Mouse (Mus musculus): ENCODE results near the gene Fam124b.

Gene Fam124b

GRCm38 (mm10) chr1:80218268-80218667, at the start of gene Fam124b:
Fam124b (minus strand) TSS chr1:80218473.
- DNase-seq (ENCODE audit: low read depth), result peak; percentile 20

- no peak for DNase-seq (ENCODE audit: low read depth)
Observed at GRCm38 (mm10) chr1:80260443-80260842, 42.2 kb upstream of the Fam124b start.

DNA sequence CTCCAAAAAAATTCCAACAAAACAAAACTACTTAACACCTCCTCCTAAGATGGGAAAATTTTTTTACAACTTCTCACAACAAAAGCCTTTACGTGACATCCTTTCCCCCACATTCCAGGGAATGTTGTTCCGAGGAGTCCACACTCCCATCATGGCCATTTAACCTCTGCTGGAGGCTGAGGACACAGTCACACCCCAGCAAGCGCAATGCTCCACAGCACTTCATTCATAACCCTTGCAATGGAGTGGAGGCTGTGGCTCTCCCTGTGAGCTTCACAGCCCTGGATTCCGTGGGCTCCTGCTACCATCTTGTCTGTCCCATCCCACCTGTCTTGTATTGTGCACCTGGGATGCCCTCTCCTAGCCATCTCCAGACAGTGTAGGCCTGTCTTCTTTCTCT, 40.4 kb upstream of the Fam124b start:
- no peak for DNase-seq (ENCODE audit: low read depth)

GRCm38 (mm10) chr1:80253309-80253708, 35.0 kb upstream of the Fam124b start:
- DNase-seq (ENCODE audit: low read depth), result no peak

- DNase-seq (ENCODE audit: low read depth), result no peak
Observed at GRCm38 (mm10) chr1:80250247-80250646, 32.0 kb upstream of the Fam124b start.

- no peak for DNase-seq (ENCODE audit: low read depth)
Observed at GRCm38 (mm10) chr1:80247131-80247530, 28.9 kb upstream of the Fam124b start.

GRCm38 (mm10) chr1:80244123-80244522, 25.9 kb upstream of the Fam124b start:
- peak; percentile 10 for DNase-seq (ENCODE audit: low read depth)

GRCm38 (mm10) chr1:80241579-80241978, 23.3 kb upstream of the Fam124b start:
- no peak for DNase-seq (ENCODE audit: low read depth)

GRCm38 (mm10) chr1:80240017-80240660, 21.9 kb upstream of the Fam124b start:
- no peak for DNase-seq (ENCODE audit: low read depth)

DNA sequence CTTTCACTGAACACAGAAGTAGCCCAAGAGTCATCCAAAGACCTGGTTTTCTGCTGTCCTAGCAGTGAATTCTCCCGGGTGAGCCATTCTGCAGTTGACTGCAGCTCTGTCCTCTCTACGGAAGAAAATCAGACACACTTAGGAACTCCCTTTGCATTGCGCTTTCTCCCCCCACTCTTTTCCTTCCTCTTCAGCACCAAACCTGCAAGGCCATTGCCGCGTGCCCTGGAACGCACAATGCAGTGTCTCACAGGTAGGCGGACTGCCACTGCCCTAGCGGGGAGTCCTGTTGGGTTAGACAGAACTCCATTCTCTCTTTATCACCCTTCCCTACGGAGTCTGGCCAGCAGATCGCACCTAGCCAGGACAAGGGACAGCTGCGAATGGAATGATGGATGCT, 21.2 kb upstream of the Fam124b start:
- no peak for DNase-seq (ENCODE audit: low read depth)

DNA sequence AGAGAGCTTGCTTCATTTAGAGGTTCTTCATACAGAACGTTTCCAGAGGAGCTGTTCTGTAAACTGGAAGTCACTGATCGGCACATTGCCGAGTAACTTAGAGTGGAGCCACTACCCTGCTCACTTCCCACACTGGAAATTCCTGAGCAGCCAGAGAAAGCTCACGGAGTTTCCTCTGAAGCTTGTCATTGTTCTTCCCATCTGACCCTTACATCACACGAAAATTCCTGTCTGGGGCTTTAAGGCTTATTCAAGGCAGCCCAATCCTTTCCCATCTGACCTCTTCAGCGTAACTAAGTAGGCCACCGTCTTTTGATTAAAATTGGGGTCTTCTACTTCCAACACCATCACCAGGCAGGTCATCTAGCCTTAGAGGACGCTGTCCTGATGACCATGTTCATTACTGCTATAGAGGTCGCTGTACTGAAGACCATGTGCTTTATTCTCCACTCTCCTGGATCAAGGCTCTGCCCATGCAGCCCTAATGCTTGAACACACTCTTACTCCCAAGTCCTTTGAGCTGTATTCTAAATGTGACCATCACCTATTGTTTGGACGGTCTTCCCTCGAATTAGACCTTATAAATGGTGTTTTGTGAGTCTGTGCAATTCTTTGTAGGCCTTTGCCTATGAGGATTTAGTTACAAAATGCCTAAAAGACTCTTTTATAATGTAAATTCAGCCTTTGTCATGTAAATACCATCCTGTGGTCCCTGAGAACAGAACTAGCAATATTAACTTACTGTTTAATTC, 18.9 kb upstream of the Fam124b start:
- DNase-seq (ENCODE audit: low read depth), result no peak

DNA sequence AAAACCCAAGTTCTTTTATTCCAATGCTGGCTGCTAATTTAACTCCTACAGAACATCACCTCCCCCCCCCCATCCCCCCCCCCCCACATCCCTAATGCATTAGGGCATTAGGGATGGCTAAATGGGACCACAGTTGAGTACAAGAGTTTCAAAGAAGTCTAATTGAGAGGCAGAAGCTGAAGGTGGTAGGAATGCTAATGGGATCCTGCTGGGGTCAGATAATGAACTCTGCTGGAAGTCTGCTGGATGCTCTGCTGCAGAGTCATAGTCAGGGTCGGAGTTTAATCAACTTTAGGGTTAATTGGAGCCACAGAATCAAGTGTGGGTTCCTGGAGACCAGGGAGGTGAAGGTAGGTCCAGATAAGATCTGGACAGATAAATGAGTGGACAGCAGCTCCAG, 17.9 kb upstream of the Fam124b start:
- DNase-seq (ENCODE audit: low read depth), result no peak

DNA sequence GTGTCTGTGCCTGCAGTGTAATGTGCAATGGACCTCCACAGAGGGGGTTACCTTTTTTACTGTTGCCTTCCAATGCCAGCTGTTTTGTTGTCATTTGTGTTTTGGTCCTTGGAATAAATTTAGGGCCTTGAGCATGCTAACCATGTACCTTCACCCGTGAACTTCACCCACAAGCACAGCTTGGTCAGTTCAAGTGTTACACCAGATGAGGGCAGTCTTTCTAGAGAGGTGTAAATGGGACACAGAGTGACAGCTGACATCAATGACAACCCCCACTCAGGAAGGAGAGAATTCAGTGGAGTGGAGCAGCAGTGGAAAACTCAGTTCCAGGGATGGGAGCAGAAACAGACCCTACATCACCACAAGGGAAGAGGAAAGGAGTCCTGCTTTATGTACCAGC, 12.3 kb upstream of the Fam124b start:
- DNase-seq (ENCODE audit: low read depth), result no peak

DNA sequence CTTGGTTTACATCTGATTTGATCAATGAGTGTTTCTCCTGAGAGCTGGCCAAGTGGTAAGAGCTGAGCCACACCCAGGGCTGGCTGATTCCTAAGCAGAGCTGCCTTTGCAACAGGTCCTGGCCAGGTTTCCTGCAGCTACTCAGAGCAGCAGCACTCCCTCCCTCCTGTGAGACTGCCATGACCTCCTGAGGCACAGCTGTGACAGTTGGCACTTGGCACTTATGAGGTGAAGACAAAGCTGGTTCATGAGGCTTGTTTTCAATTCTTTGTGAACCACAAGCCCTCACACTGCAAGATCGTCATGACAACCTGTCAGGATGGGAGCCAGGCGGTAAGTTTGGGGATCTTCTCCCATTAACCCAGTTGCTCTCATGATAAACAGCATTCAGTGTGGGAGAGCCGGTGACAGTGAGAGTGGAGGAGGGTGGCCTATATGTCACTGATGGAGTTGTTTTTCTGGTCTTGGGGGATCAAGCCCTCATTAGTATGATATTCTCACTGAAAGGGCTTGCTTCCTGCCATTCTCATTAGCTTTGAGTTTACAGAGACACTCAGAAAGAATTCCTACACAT, 6.7 kb upstream of the Fam124b start:
- no peak for DNase-seq (ENCODE audit: low read depth)

GRCm38 (mm10) chr1:80221151-80221550, 2.9 kb upstream of the Fam124b start:
- peak; percentile 8 for DNase-seq (ENCODE audit: low read depth)

- DNase-seq (ENCODE audit: low read depth), result no peak
Observed at GRCm38 (mm10) chr1:80213826-80214225, 4.4 kb downstream of the Fam124b start.

DNA sequence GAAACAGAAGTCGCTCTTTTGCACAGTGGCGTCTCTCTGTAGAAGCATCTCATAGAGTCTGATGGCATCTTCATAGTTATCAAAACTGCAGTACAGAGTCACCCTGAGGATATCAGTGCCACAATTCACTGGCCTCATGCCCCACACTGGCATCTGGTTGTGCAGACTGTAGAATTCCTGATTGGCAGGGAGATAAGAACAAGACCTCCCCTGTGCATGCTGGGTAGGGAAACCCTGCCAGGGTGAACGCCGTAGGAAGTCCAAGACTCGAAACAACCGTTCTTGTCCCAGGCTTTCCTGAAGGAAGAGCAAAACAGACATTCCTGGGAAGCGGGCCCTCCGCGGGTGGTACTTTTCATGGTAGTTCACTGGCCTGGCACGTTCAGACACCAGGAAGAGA, 5.1 kb downstream of the Fam124b start:
- DNase-seq (ENCODE audit: low read depth), result no peak

- DNase-seq (ENCODE audit: low read depth), result no peak
Observed at GRCm38 (mm10) chr1:80202314-80202713, 16.0 kb downstream of the Fam124b start.

GRCm38 (mm10) chr1:80192837-80193236, 25.4 kb downstream of the Fam124b start:
- no peak for DNase-seq (ENCODE audit: low read depth)

- DNase-seq (ENCODE audit: low read depth), result no peak
Observed at GRCm38 (mm10) chr1:80181414-80181805, 36.9 kb downstream of the Fam124b start.

DNA sequence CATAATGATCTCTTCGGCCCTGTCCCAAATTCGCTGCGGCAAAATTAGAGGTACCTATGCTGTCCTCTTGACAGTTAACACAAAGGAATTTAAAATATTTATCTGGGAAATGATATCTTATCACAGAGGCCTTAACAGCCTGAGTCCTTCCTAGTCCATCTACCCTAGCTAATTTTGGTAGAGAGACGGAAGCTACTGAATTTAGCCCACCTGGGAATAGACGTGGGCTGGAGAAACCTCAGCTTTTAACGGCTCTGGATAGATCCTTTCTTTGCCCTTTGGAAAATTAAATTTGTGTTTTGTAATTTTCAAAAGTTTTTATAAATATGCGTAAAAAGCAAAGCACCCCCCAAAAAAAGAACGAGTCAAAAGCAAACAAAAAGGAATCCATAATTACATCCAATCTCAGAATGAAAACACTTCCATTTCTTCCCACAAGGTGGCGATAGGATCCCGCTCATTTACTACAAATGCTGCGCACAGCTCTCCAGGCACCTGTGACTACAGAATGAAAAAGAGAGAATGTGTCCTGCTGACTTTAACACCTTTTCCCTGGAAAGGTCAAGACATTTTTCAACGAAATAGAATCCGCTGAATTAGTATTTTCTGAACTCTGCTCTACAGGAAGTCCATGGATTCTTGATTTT, 37.4 kb downstream of the Fam124b start:
- peak; percentile 79 for DNase-seq (ENCODE audit: low read depth)

GRCm38 (mm10) chr1:80180128-80180527, 38.1 kb downstream of the Fam124b start:
- peak; percentile 35 for DNase-seq (ENCODE audit: low read depth)
